ENCODE assay signal across 8 mouse cellular contexts in the genomic region with DNA sequence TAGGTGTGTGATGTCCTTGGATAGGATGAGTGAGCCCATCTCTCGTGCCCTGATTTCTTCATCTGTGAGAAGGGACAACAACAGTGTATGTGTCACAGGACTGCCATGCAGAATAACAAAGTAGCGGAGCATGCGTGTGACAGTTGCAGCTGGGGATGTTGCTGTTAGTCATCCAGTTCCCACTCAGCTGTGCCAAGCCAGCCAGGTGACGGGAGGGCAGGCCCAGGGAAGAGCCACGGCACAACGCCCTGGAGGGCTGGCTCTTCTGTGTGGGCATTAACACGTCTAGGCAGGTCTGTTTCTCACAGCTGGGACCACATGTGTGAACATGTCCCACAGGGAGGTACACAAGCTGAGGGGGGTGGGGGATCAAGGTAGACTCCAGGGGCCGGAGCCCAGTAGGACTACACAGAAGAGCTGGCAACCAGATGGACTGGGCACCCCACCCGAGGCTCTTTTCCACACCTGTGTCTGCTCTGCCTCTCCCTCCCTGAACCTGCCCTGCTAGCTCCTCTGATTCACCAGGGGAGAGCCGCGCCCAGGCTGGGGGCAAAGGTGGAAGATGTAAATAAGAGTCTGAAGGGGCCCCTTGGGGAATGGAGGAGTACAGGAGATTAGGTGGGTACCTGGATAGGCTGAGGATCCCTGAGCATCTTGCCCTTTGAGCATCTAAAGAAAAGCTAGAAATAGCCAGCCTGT. TPM values are rescaled to one million over a fixed set of nuclear protein-coding genes. Genes with fewer than 3 reads are reported as not detected.
DNase-seq lines count a peak whose midpoint lies in the region; ATAC-seq and TF ChIP-seq lines count a peak whose summit lies in the region.

No protein-coding gene starts in this region.

- no peaks in the 10 kb centered on the region for H3K9me3 ChIP-seq in lung, embryonic 14.5 days (ENCODE audit: low read depth, low read length)
- no peaks in the 10 kb centered on the region for H3K9me3 ChIP-seq in neural tube, embryonic 13.5 days

- no peaks in the 10 kb centered on the region for H3K27me3 ChIP-seq in lung, embryonic 14.5 days (ENCODE audit: insufficient read depth, low read length)
- H3K27me3 ChIP-seq in neural tube, embryonic 13.5 days = no peaks in the 10 kb centered on the region

- intact Hi-C loops in gastrocnemius, postnatal 14 days (cut with DNase I; ENCODE audit: low total_unique reads) = no loop called here

- H3K4me1 ChIP-seq in lung, embryonic 14.5 days (ENCODE audit: insufficient read depth) = peaks cover 17% of the 10 kb centered on the region; the same call in 1 of the 2 replicates
- peaks cover 61% of the 10 kb centered on the region for H3K4me1 ChIP-seq in neural tube, embryonic 13.5 days (replicated peaks)

- no peak for ATAC-seq in lung, embryonic 14.5 days (ENCODE audit: insufficient read depth)
- no peak for ATAC-seq in neural tube, embryonic 13.5 days (ENCODE audit: low read depth)

- peak overlapping the region; percentile 76; the same call in 1 of the 2 replicates for H3K4me2 ChIP-seq in lung, embryonic 14.5 days
- H3K4me2 ChIP-seq in neural tube, embryonic 13.5 days = peak overlapping the region; percentile 97

- DNase-seq in lung, embryonic 14.5 days = no peak
- DNase-seq in lung, postnatal 14 days = no peak
- DNase-seq in cerebellum, postnatal 25 days = peak; percentile 38 to 55
- DNase-seq in gastrocnemius, postnatal 14 days = peak; percentile 59
- peak; percentile 36 to 61 for DNase-seq in left cerebral cortex, adult 8-10 months (ENCODE audit: low spot score in 2 of 2)
- no peak for DNase-seq in thymus, postnatal 14 days
- DNase-seq in testis, postnatal 14 days (ENCODE audit: low spot score) = no peak

- 60% methylated on average over 11 of the region's 11 CpGs for WGBS in lung, embryonic 14.5 days
- 65% methylated on average over 11 of the region's 11 CpGs for WGBS in neural tube, embryonic 13.5 days

- H3K4me3 ChIP-seq in lung, embryonic 14.5 days (ENCODE audit: low read depth, low read length) = no peak overlapping the region
- H3K4me3 ChIP-seq in neural tube, embryonic 13.5 days = peak overlapping the region; percentile 89

- TF ChIP-seq CTCF in lung, embryonic 14.5 days (IDR thresholded peaks at IDR 0.05; ENCODE audit: low read depth) = no peak

- H3K9ac ChIP-seq in lung, embryonic 14.5 days = peak overlapping the region; percentile 36
- peak overlapping the region; percentile 92 for H3K9ac ChIP-seq in neural tube, embryonic 13.5 days

- no peak overlapping the region for H3K27ac ChIP-seq in lung, embryonic 14.5 days (ENCODE audit: low read depth)
- H3K27ac ChIP-seq in neural tube, embryonic 13.5 days (replicated peaks) = no peak overlapping the region

- 0 out of 2 replicates have a peak, but pooled peaks cover 11% of the 10 kb centered on the region for H3K36me3 ChIP-seq in lung, embryonic 14.5 days (ENCODE audit: insufficient read depth)
- peaks cover 19% of the 10 kb centered on the region for H3K36me3 ChIP-seq in neural tube, embryonic 13.5 days

RNA-seq across cellular contexts. Expression of a gene that starts 3.4 kb away (rescaled TPM):
- 5.4 and 5.9 TPM in 2 replicates for polyA plus RNA-seq in lung, embryonic 14.5 days (2014; fragmentation: Nextera tagmentation; extraction: Ambion mirVana)
- total RNA-seq in gastrocnemius, postnatal 14 days (2021) = 1 to 10 TPM; 3.2 to 3.9 TPM
- total RNA-seq in left cerebral cortex, adult 8-10 months (2022) = 10 to 100 TPM in 3 of 4 experiments, 1 to 10 TPM in 1; 9.9 to 11.3 (median 10.3) TPM
- polyA plus RNA-seq in neural tube, embryonic 13.5 days (2015; fragmentation: Nextera tagmentation; extraction: Ambion mirVana) = 5.1 and 7.5 TPM in 2 replicates

RNA-seq across cellular contexts. Expression of a gene that starts 7.8 kb away (rescaled TPM):
- 12.8 and 13.7 TPM in 2 replicates for polyA plus RNA-seq in lung, embryonic 14.5 days (2014; fragmentation: Nextera tagmentation; extraction: Ambion mirVana)
- total RNA-seq in gastrocnemius, postnatal 14 days (2021) = 1 to 10 TPM; 3.9 to 4.1 TPM
- 10 to 100 TPM; 29.8 to 38.9 (median 32.2) TPM for total RNA-seq in left cerebral cortex, adult 8-10 months (2022)
- polyA plus RNA-seq in neural tube, embryonic 13.5 days (2015; fragmentation: Nextera tagmentation; extraction: Ambion mirVana) = 22.2 and 22.6 TPM in 2 replicates

RNA-seq across cellular contexts. Expression of a gene that starts 29.0 kb away (rescaled TPM):
- polyA plus RNA-seq in lung, embryonic 14.5 days (2014; fragmentation: Nextera tagmentation; extraction: Ambion mirVana) = 293 and 320 TPM in 2 replicates
- 10 to 100 TPM; 32.2 to 34.7 TPM for total RNA-seq in gastrocnemius, postnatal 14 days (2021)
- total RNA-seq in left cerebral cortex, adult 8-10 months (2022) = 10 to 100 TPM; 66.3 to 85.0 (median 72.8) TPM
- 206 and 216 TPM in 2 replicates for polyA plus RNA-seq in neural tube, embryonic 13.5 days (2015; fragmentation: Nextera tagmentation; extraction: Ambion mirVana)

RNA-seq across cellular contexts. Expression of a gene that starts 29.4 kb away (rescaled TPM):
- polyA plus RNA-seq in lung, embryonic 14.5 days (2014; fragmentation: Nextera tagmentation; extraction: Ambion mirVana) = 3.2 and 3.8 TPM in 2 replicates
- 10 to 100 TPM; 11.8 to 13.4 TPM for total RNA-seq in gastrocnemius, postnatal 14 days (2021)
- 10 to 100 TPM; 21.0 to 25.0 (median 23.2) TPM for total RNA-seq in left cerebral cortex, adult 8-10 months (2022)
- 3.4 and 4.0 TPM in 2 replicates for polyA plus RNA-seq in neural tube, embryonic 13.5 days (2015; fragmentation: Nextera tagmentation; extraction: Ambion mirVana)

RNA-seq across cellular contexts. Expression of a gene that starts 33.2 kb away (rescaled TPM):
- polyA plus RNA-seq in lung, embryonic 14.5 days (2014; fragmentation: Nextera tagmentation; extraction: Ambion mirVana) = 15.2 and 16.2 TPM in 2 replicates
- total RNA-seq in gastrocnemius, postnatal 14 days (2021) = 10 to 100 TPM in 1 of 2 experiments, 1 to 10 TPM in 1; 8.0 to 10.2 TPM
- 10 to 100 TPM; 89.4 to 99.0 (median 95.1) TPM for total RNA-seq in left cerebral cortex, adult 8-10 months (2022)
- polyA plus RNA-seq in neural tube, embryonic 13.5 days (2015; fragmentation: Nextera tagmentation; extraction: Ambion mirVana) = 52.8 and 55.3 TPM in 2 replicates

Comparison
In these comparisons a context has a peak if more than half of its experiments do, and no peak if none do; other contexts are left out.
1. DNase-seq: peak in cerebellum, postnatal 25 days (2 of 2), gastrocnemius, postnatal 14 days (single experiment) and left cerebral cortex, adult 8-10 months (2 of 2); none in lung, embryonic 14.5 days (single experiment), lung, postnatal 14 days (single experiment), thymus, postnatal 14 days (single experiment) and testis, postnatal 14 days (single experiment).
2. RNA of a gene that starts 7.8 kb away (total RNA-seq): 29.8 to 38.9 TPM in left cerebral cortex, adult 8-10 months; 3.9 to 4.1 TPM in gastrocnemius, postnatal 14 days; every median in the first group is over 4 times any median in the second.